Mouse (Mus musculus): ENCODE results near the gene Mrpl52. TPM values are rescaled to one million over a fixed set of nuclear protein-coding genes. Genes with fewer than 3 reads are reported as not detected.

Mrpl52 gene
- polyA plus RNA-seq, 1 experiment: 518 TPM

- H3K4me3 ChIP-seq (ENCODE audit: insufficient read depth, poor library complexity, severe bottlenecking): no peak overlapping the region
- no peaks in the 10 kb centered on the region for H3K36me3 ChIP-seq (ENCODE audit: control insufficient read depth, insufficient read depth)
- no peaks in the 10 kb centered on the region for H3K79me2 ChIP-seq (ENCODE audit: control insufficient read depth, insufficient read depth)
- no peaks in the 10 kb centered on the region for H3K79me3 ChIP-seq (ENCODE audit: low read depth)
- no peak overlapping the region for H3ac ChIP-seq (ENCODE audit: control insufficient read depth, insufficient read length, low read depth)
- TF ChIP-seq CTCF (IDR thresholded peaks at IDR 0.05; ENCODE audit: control insufficient read depth, insufficient read depth, insufficient read length): no peak
- TF ChIP-seq USF1 (IDR thresholded peaks at IDR 0.05; ENCODE audit: low read depth): no peak
- TF ChIP-seq MYOG (IDR thresholded peaks at IDR 0.05; ENCODE audit: control insufficient read depth, extremely low read depth, insufficient read length): no peak
- no peak for TF ChIP-seq CEBPB (IDR thresholded peaks at IDR 0.05; ENCODE audit: low read depth)
- no peak for TF ChIP-seq MAX (IDR thresholded peaks at IDR 0.05)
- peak; percentile 53 for TF ChIP-seq MYOD1 (IDR thresholded peaks at IDR 0.05; ENCODE audit: control insufficient read depth, insufficient read length, low read depth)
- no peak for TF ChIP-seq FOSL1 (IDR thresholded peaks at IDR 0.05; ENCODE audit: insufficient read depth, low read length, poor library complexity, severe bottlenecking)
- no peaks in the 10 kb centered on the region for H3K27me3 ChIP-seq (ENCODE audit: control insufficient read depth, insufficient read depth, insufficient read length)
These were observed 32.9 kb upstream of the Mrpl52 start for GRCm38 (mm10) chr14:54393794-54394193.

- Histone ChIP-seq H3K36me3 (ENCODE audit: control insufficient read depth, insufficient read depth) (no peaks in the 10 kb centered on the region), H3K4me3 (ENCODE audit: insufficient read depth, poor library complexity, severe bottlenecking) (no peak overlapping the region), H3K79me3 (ENCODE audit: low read depth) (no peaks in the 10 kb centered on the region), H3K79me2 (ENCODE audit: control insufficient read depth, insufficient read depth) (no peaks in the 10 kb centered on the region), H3ac (ENCODE audit: control insufficient read depth, insufficient read length, low read depth) (no peak overlapping the region), H3K27me3 (ENCODE audit: control insufficient read depth, insufficient read depth, insufficient read length) (no peaks in the 10 kb centered on the region)
- TF ChIP-seq FOSL1 (IDR thresholded peaks at IDR 0.05; ENCODE audit: insufficient read depth, low read length, poor library complexity, severe bottlenecking) (no peak), MYOD1 (IDR thresholded peaks at IDR 0.05; ENCODE audit: control insufficient read depth, insufficient read length, low read depth) (no peak), CEBPB (IDR thresholded peaks at IDR 0.05; ENCODE audit: low read depth) (no peak), USF1 (IDR thresholded peaks at IDR 0.05; ENCODE audit: low read depth) (no peak), CTCF (IDR thresholded peaks at IDR 0.05; ENCODE audit: control insufficient read depth, insufficient read depth, insufficient read length) (no peak), MYOG (IDR thresholded peaks at IDR 0.05; ENCODE audit: control insufficient read depth, extremely low read depth, insufficient read length) (no peak), MAX (IDR thresholded peaks at IDR 0.05) (no peak)
These were observed 32.4 kb upstream of the Mrpl52 start for GRCm38 (mm10) chr14:54394309-54394708.

GRCm38 (mm10) chr14:54396685-54397084 is 30.0 kb upstream of the Mrpl52 start:
- Histone ChIP-seq H3K79me2 (ENCODE audit: control insufficient read depth, insufficient read depth) (no peaks in the 10 kb centered on the region), H3K36me3 (ENCODE audit: control insufficient read depth, insufficient read depth) (no peaks in the 10 kb centered on the region)
- TF ChIP-seq CTCF (IDR thresholded peaks at IDR 0.05; ENCODE audit: control insufficient read depth, insufficient read depth, insufficient read length) (no peak), MYOD1 (IDR thresholded peaks at IDR 0.05; ENCODE audit: control insufficient read depth, insufficient read length, low read depth) (no peak), MAX (IDR thresholded peaks at IDR 0.05) (no peak), USF1 (IDR thresholded peaks at IDR 0.05; ENCODE audit: low read depth) (no peak), MYOG (IDR thresholded peaks at IDR 0.05; ENCODE audit: control insufficient read depth, extremely low read depth, insufficient read length) (no peak), FOSL1 (IDR thresholded peaks at IDR 0.05; ENCODE audit: insufficient read depth, low read length, poor library complexity, severe bottlenecking) (no peak), CEBPB (IDR thresholded peaks at IDR 0.05; ENCODE audit: low read depth) (no peak)

GRCm38 (mm10) chr14:54397872-54398527 is 28.7 kb upstream of the Mrpl52 start:
- Histone ChIP-seq H3K4me3 (ENCODE audit: insufficient read depth, poor library complexity, severe bottlenecking) (no peak overlapping the region), H3K79me3 (ENCODE audit: low read depth) (no peaks in the 10 kb centered on the region), H3K27me3 (ENCODE audit: control insufficient read depth, insufficient read depth, insufficient read length) (no peaks in the 10 kb centered on the region), H3K79me2 (ENCODE audit: control insufficient read depth, insufficient read depth) (no peaks in the 10 kb centered on the region), H3K36me3 (ENCODE audit: control insufficient read depth, insufficient read depth) (no peaks in the 10 kb centered on the region), H3ac (ENCODE audit: control insufficient read depth, insufficient read length, low read depth) (no peak overlapping the region)
- no peak for TF ChIP-seq FOSL1 (IDR thresholded peaks at IDR 0.05; ENCODE audit: insufficient read depth, low read length, poor library complexity, severe bottlenecking)
- TF ChIP-seq CEBPB (IDR thresholded peaks at IDR 0.05; ENCODE audit: low read depth): no peak
- TF ChIP-seq MAX (IDR thresholded peaks at IDR 0.05): no peak
- no peak for TF ChIP-seq USF1 (IDR thresholded peaks at IDR 0.05; ENCODE audit: low read depth)

More at GRCm38 (mm10) chr14:54396685-54397084, 30.0 kb upstream of the Mrpl52 start:
- H3K27me3 ChIP-seq (ENCODE audit: control insufficient read depth, insufficient read depth, insufficient read length): no peaks in the 10 kb centered on the region
- H3K79me3 ChIP-seq (ENCODE audit: low read depth): no peaks in the 10 kb centered on the region
- H3ac ChIP-seq (ENCODE audit: control insufficient read depth, insufficient read length, low read depth): no peak overlapping the region
- no peak overlapping the region for H3K4me3 ChIP-seq (ENCODE audit: insufficient read depth, poor library complexity, severe bottlenecking)

- H3K27me3 ChIP-seq (ENCODE audit: control insufficient read depth, insufficient read depth, insufficient read length): no peaks in the 10 kb centered on the region
- TF ChIP-seq MYOD1 (IDR thresholded peaks at IDR 0.05; ENCODE audit: control insufficient read depth, insufficient read length, low read depth): no peak
- TF ChIP-seq CEBPB (IDR thresholded peaks at IDR 0.05; ENCODE audit: low read depth): no peak
- no peak for TF ChIP-seq USF1 (IDR thresholded peaks at IDR 0.05; ENCODE audit: low read depth)
- TF ChIP-seq CTCF (IDR thresholded peaks at IDR 0.05; ENCODE audit: control insufficient read depth, insufficient read depth, insufficient read length): no peak
- no peak for TF ChIP-seq MYOG (IDR thresholded peaks at IDR 0.05; ENCODE audit: control insufficient read depth, extremely low read depth, insufficient read length)
- TF ChIP-seq FOSL1 (IDR thresholded peaks at IDR 0.05; ENCODE audit: insufficient read depth, low read length, poor library complexity, severe bottlenecking): no peak
- no peak for TF ChIP-seq MAX (IDR thresholded peaks at IDR 0.05)
- H3K79me3 ChIP-seq (ENCODE audit: low read depth): no peaks in the 10 kb centered on the region
- H3K36me3 ChIP-seq (ENCODE audit: control insufficient read depth, insufficient read depth): no peaks in the 10 kb centered on the region
- H3K79me2 ChIP-seq (ENCODE audit: control insufficient read depth, insufficient read depth): no peaks in the 10 kb centered on the region
- no peak overlapping the region for H3ac ChIP-seq (ENCODE audit: control insufficient read depth, insufficient read length, low read depth)
- no peak overlapping the region for H3K4me3 ChIP-seq (ENCODE audit: insufficient read depth, poor library complexity, severe bottlenecking)
These were observed 28.2 kb upstream of the Mrpl52 start for GRCm38 (mm10) chr14:54398528-54398916.
